Mouse (Mus musculus): ENCODE data around the gene Arl4d. TPM values are rescaled to one million over a fixed set of nuclear protein-coding genes. Genes with fewer than 3 reads are reported as not detected.
A peak's percentile ranks its signal among the peaks of the same experiment; 100 is the strongest.
"Not testable (repeated sequence)": the region's sequence is repeated elsewhere in the genome, so short reads cannot be mapped to it uniquely, and the experiment has no call there.

Gene Arl4d
- polyA plus RNA-seq, 1 experiment from 2014 or later, result 7.9 TPM

- TF ChIP-seq CTCF (IDR thresholded peaks at IDR 0.05; ENCODE audit: low read depth), result no peak
- 2% methylated on average over 8 of the region's 8 CpGs for WGBS
Observed at GRCm38 (mm10) chr11:101626649-101626994, 38.7 kb upstream of the Arl4d start.

DNA sequence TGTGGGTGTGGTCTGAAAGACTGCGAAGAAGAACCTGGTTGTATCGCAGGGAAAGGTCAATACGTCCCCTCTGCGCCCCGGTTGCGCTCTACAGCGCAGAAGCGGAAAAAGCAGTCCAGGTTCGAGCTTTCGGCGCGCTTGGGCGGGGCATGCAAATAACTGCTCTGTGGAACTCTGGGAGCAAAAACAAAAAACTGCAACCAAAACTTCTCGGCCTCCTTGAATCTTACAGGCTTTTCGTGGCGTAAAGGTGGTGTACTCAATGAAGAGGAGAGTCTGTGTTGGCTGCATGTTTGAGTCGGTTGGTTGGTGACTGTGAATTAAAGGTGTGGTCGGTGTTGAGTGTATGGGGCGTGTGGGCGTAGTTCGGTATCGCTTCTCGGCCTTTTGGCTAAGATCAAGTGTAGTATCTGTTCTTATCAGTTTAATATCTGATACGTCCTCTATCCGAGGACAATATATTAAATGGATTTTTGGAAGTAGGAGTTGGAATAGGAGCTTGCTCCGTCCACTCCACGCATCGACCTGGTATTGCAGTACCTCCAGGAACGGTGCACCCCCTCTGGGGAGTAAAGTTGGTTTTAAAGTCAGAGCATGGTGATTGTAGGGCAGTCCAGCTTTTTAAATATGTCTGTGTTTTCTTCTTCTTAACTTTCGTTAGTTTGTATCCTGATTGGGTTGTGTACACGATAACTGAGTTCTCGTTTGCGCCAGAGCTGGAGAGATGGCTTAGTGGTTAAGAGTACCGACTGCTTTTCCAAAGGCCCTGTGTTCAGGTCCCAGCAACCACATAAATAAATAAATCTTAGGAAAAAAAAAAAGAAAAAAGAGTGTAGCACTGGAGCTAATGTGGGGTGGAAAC, 38.1 kb upstream of the Arl4d start, which contains the start of gene Rdm1:
TSS of gene Rdm1 (plus strand) at position 201 of the 862 bp plus-strand sequence.
- ATAC-seq (replicated peaks; ENCODE audit: low FRiP score, low read depth), result peak; percentile 87
- no peak for TF ChIP-seq CTCF (IDR thresholded peaks at IDR 0.05; ENCODE audit: low read depth)
- H3K9ac ChIP-seq (ENCODE audit: low read depth, low read length), result peak within 1 kb of the TSS; percentile 72
- H3K4me2 ChIP-seq (ENCODE audit: low read length), result peak within 1 kb of the TSS; percentile 73
- H3K9me3 ChIP-seq (replicated peaks; ENCODE audit: low read length), result no peaks in the 10 kb centered on the region
- 0% methylated on average over 33 of the region's 34 CpGs for WGBS
- DNase-seq (ENCODE audit: low spot score), result peak; percentile 97
- H3K4me1 ChIP-seq (replicated peaks; ENCODE audit: insufficient read depth, low read length), result no peaks in the 10 kb centered on the region
- H3K27ac ChIP-seq, result peak within 1 kb of the TSS; percentile 99
- H3K4me3 ChIP-seq (replicated peaks; ENCODE audit: low read depth, low read length), result peak within 1 kb of the TSS; percentile 44
- H3K27me3 ChIP-seq (ENCODE audit: insufficient read depth, low read length), result no peaks in the 10 kb centered on the region
- no peaks in the 10 kb centered on the region; the same call in 1 of the 2 replicates for H3K36me3 ChIP-seq (ENCODE audit: insufficient read depth, low read length)

More at GRCm38 (mm10) chr11:101626649-101626994, 38.7 kb upstream of the Arl4d start:
- Histone ChIP-seq H3K4me1 (replicated peaks; ENCODE audit: insufficient read depth, low read length) (no peaks in the 10 kb centered on the region), H3K27ac (peak overlapping the region; percentile 99), H3K9me3 (replicated peaks; ENCODE audit: low read length) (no peaks in the 10 kb centered on the region), H3K27me3 (ENCODE audit: insufficient read depth, low read length) (no peaks in the 10 kb centered on the region), H3K9ac (ENCODE audit: low read depth, low read length) (peak overlapping the region; percentile 72), H3K4me2 (ENCODE audit: low read length) (peak overlapping the region; percentile 73), H3K4me3 (replicated peaks; ENCODE audit: low read depth, low read length) (peak overlapping the region; percentile 41), H3K36me3 (ENCODE audit: insufficient read depth, low read length) (no peaks in the 10 kb centered on the region)
- DNase-seq (ENCODE audit: low spot score) (no peak), ATAC-seq (replicated peaks; ENCODE audit: low FRiP score, low read depth) (peak; percentile 9)

- Histone ChIP-seq H3K27me3 (ENCODE audit: insufficient read depth, low read length) (no peaks in the 10 kb centered on the region), H3K9me3 (replicated peaks; ENCODE audit: low read length) (no peaks in the 10 kb centered on the region), H3K27ac (peak overlapping the region; percentile 92), H3K4me1 (replicated peaks; ENCODE audit: insufficient read depth, low read length) (no peaks in the 10 kb centered on the region), H3K4me2 (ENCODE audit: low read length) (peak overlapping the region; percentile 73), H3K4me3 (replicated peaks; ENCODE audit: low read depth, low read length) (peak overlapping the region; percentile 44), H3K36me3 (ENCODE audit: insufficient read depth, low read length) (no peaks in the 10 kb centered on the region; the same call in 1 of the 2 replicates), H3K9ac (ENCODE audit: low read depth, low read length) (peak overlapping the region; percentile 68)
- DNase-seq (ENCODE audit: low spot score), result no peak
- TF ChIP-seq CTCF (IDR thresholded peaks at IDR 0.05; ENCODE audit: low read depth), result no peak
- peak; percentile 52 for ATAC-seq (replicated peaks; ENCODE audit: low FRiP score, low read depth)
- under 1% methylated on average over 33 of the region's 33 CpGs for WGBS
Observed at GRCm38 (mm10) chr11:101627857-101628559, 37.3 kb upstream of the Arl4d start.

DNA sequence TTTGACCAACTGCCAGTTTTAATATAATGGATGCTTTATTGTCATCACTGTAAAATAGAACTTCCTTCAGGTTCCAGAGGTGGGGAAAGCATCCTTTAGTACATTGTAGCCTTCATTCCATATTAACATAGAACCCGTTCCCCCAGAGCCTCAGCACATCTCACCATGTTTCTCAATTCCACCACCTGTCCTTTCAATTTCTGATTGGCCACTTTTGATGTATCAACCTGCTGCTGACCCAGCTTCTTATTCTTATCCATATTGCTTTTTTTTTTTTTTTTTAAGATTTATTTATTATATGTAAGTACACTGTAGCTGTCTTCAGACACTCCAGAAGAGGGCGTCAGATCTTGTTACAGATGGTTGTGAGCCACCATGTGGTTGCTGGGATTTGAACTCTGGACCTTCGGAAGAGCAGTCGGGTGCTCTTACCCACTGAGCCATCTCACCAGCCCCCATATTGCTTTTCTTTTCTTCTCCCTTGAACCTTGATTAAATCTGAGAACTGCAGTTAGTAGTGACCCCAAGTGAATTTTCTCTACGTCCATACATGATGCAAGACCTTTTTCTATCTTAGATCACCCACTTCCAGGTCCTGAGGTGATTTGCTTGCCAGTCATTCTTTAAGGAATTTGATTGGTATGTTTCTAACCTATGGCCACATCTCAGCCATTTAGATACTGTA, 36.5 kb upstream of the Arl4d start:
- not testable (repeated sequence) for H3K9me3 ChIP-seq (replicated peaks; ENCODE audit: low read length); H3K4me1 ChIP-seq (replicated peaks; ENCODE audit: insufficient read depth, low read length); ATAC-seq (replicated peaks; ENCODE audit: low FRiP score, low read depth); H3K36me3 ChIP-seq (ENCODE audit: insufficient read depth, low read length); DNase-seq (ENCODE audit: low spot score); H3K9ac ChIP-seq (ENCODE audit: low read depth, low read length); H3K27me3 ChIP-seq (ENCODE audit: insufficient read depth, low read length); H3K27ac ChIP-seq
- Histone ChIP-seq H3K4me3 (replicated peaks; ENCODE audit: low read depth, low read length) (peak overlapping the region; percentile 44), H3K4me2 (ENCODE audit: low read length) (peak overlapping the region; percentile 73)
- WGBS, result 69% methylated on average over 4 of the region's 5 CpGs

DNA sequence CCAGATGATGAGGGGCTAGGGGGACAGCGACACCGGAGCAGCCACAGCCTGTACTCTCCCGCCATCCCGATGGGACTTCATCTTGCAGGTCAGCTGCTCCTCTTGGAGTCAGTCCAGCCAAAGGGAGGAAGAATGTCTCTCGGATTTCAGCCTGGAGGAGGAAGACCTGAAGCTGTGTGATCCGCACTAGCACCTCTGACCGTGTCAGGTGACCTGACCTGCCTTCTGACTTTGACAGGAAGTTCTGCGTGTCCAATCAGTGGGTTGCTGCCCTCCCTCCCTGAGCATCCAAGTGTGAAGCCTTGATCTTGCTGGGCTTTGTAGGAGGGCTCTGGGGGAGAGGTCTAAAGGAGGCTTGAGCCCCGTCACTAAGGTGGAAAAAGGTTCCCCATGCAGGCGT, 29.7 kb upstream of the Arl4d start:
- Histone ChIP-seq H3K9ac (ENCODE audit: low read depth, low read length) (no peak overlapping the region), H3K9me3 (replicated peaks; ENCODE audit: low read length) (no peaks in the 10 kb centered on the region), H3K4me1 (replicated peaks; ENCODE audit: insufficient read depth, low read length) (no peaks in the 10 kb centered on the region), H3K4me2 (ENCODE audit: low read length) (no peak overlapping the region), H3K27ac (no peak overlapping the region), H3K36me3 (ENCODE audit: insufficient read depth, low read length) (no peaks in the 10 kb centered on the region; the same call in 1 of the 2 replicates), H3K4me3 (replicated peaks; ENCODE audit: low read depth, low read length) (no peak overlapping the region), H3K27me3 (ENCODE audit: insufficient read depth, low read length) (no peaks in the 10 kb centered on the region)
- no peak for TF ChIP-seq CTCF (IDR thresholded peaks at IDR 0.05; ENCODE audit: low read depth)
- ATAC-seq (replicated peaks; ENCODE audit: low FRiP score, low read depth) (peak; percentile 56), DNase-seq (ENCODE audit: low spot score) (peak; percentile 45)
- 43% methylated on average over 10 of the region's 10 CpGs for WGBS

DNA sequence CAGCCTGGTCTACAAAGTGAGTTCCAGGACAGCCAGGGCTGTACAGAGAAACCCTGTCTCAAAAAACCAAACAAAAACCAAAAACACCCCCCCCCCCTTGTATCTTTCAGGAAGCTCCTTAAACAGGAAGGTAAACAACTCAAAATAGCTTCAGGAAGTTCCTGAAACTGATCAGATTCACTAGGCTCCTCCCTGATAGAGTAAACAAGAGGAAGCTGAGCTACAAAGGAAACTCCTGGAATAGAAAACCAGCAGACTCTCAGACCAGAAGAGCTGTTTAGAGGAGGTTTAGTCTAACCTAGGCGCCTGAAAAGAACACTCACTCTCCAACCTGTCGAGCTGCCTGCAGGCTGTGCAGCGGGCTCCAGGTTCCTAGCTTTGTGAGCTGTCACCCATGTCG, 25.6 kb upstream of the Arl4d start:
- no peak for ATAC-seq (replicated peaks; ENCODE audit: low FRiP score, low read depth)
- WGBS, result 92% methylated on average over 4 of the region's 4 CpGs
- no peaks in the 10 kb centered on the region for H3K27me3 ChIP-seq (ENCODE audit: insufficient read depth, low read length)
- no peak overlapping the region for H3K4me2 ChIP-seq (ENCODE audit: low read length)
- H3K36me3 ChIP-seq (ENCODE audit: insufficient read depth, low read length), result no peaks in the 10 kb centered on the region
- TF ChIP-seq CTCF (IDR thresholded peaks at IDR 0.05; ENCODE audit: low read depth), result no peak
- no peaks in the 10 kb centered on the region for H3K9me3 ChIP-seq (replicated peaks; ENCODE audit: low read length)
- H3K27ac ChIP-seq, result no peak overlapping the region
- no peak overlapping the region for H3K9ac ChIP-seq (ENCODE audit: low read depth, low read length)
- H3K4me3 ChIP-seq (replicated peaks; ENCODE audit: low read depth, low read length), result no peak overlapping the region
- no peak for DNase-seq (ENCODE audit: low spot score)
- no peaks in the 10 kb centered on the region for H3K4me1 ChIP-seq (replicated peaks; ENCODE audit: insufficient read depth, low read length)

GRCm38 (mm10) chr11:101640857-101641709, 24.3 kb upstream of the Arl4d start:
- WGBS, result 4% methylated on average over 49 of the region's 53 CpGs
- H3K4me1 ChIP-seq (replicated peaks; ENCODE audit: insufficient read depth, low read length); H3K36me3 ChIP-seq (ENCODE audit: insufficient read depth, low read length); H3K9me3 ChIP-seq (replicated peaks; ENCODE audit: low read length); H3K27me3 ChIP-seq (ENCODE audit: insufficient read depth, low read length): not testable (repeated sequence)
- Histone ChIP-seq H3K4me3 (replicated peaks; ENCODE audit: low read depth, low read length) (peak overlapping the region; percentile 24; the same call in 1 of the 2 replicates), H3K9ac (ENCODE audit: low read depth, low read length) (peak overlapping the region; percentile 14; the same call in 1 of the 2 replicates), H3K27ac (peak overlapping the region; percentile 82), H3K4me2 (ENCODE audit: low read length) (peak overlapping the region; percentile 46)
- ATAC-seq (replicated peaks; ENCODE audit: low FRiP score, low read depth) (peak; percentile 48), DNase-seq (ENCODE audit: low spot score) (peak; percentile 74)
